Mouse (Mus musculus) embryonic facial prominence, embryonic 13.5 days (tissue): ENCODE results near the gene Cd2. TPM values are rescaled to one million over a fixed set of nuclear protein-coding genes. Genes with fewer than 3 reads are reported as not detected.

Experiments
- ATAC-seq: fragments of 200-750 bp; cut with Nextera tagmentation; 2 replicates; pipeline ENCODE4 v1.8.0; 2017; ENCODE audit warnings: low read depth; ENCODE audit not compliant: insufficient number of reproducible peaks, insufficient read depth, low FRiP score, low TSS enrichment
- H3K27ac ChIP-seq: fragments of 300-500 bp; sonication (generic); 2 replicates; pipeline ENCODE4 v1.5.1; 2015; ENCODE audit warnings: moderate library complexity, mild to moderate bottlenecking, inconsistent platforms
- H3K27me3 ChIP-seq: fragments of 300-500 bp; sonication (generic); 2 replicates; pipeline ENCODE4 v1.6.1; 2015; ENCODE audit warnings: mild to moderate bottlenecking, inconsistent platforms
- H3K36me3 ChIP-seq: fragments of 300-500 bp; sonication (generic); 2 replicates; pipeline ENCODE4 v1.6.1; 2015; ENCODE audit warnings: mild to moderate bottlenecking, inconsistent platforms
- H3K4me1 ChIP-seq: fragments of 300-500 bp; sonication (generic); 2 replicates; pipeline ENCODE4 v1.6.1; 2015; ENCODE audit warnings: inconsistent platforms
- H3K4me2 ChIP-seq: fragments of 300-500 bp; sonication (generic); 2 replicates; pipeline ENCODE4 v1.6.1; 2015; ENCODE audit warnings: moderate library complexity, mild to moderate bottlenecking, inconsistent platforms
- H3K4me3 ChIP-seq: fragments of 300-500 bp; sonication (generic); 2 replicates; pipeline ENCODE4 v1.5.1; 2015; ENCODE audit warnings: mild to moderate bottlenecking, inconsistent platforms
- H3K9ac ChIP-seq: fragments of 300-500 bp; sonication (generic); 2 replicates; pipeline ENCODE4 v1.6.1; 2015; ENCODE audit warnings: mild to moderate bottlenecking, inconsistent platforms
- H3K9me3 ChIP-seq: fragments of 300-500 bp; sonication (generic); 2 replicates; pipeline ENCODE4 v1.6.1; 2016; ENCODE audit warnings: inconsistent platforms
- WGBS: fragments of 180-500 bp; shearing (Covaris S2); methylation state at CpG from one replicate; pipeline ENCODE4 v1.1.7; 2015; ENCODE audit warnings: mixed read lengths; 5-methylcytosine and 5-hydroxymethylcytosine counted together
- polyA plus RNA-seq: library from polyadenylated mRNA; unstranded; fragments of >200 nt; fragmentation: Nextera tagmentation; extraction: Ambion mirVana; gene quantifications from 2 replicates; pipeline ENCODE4 v1.2.1, GENCODE M21; 2015

The Cd2 gene
- polyA plus RNA-seq: not detected in 2 replicates

GRCm38 (mm10) chr3:101287911-101288311 is at the start of gene Cd2:
Cd2 (minus strand) TSS chr3:101287939.
- Histone ChIP-seq H3K36me3 (no peaks in the 10 kb centered on the region), H3K4me1 (peaks cover 3% of the 10 kb centered on the region; the same call in 1 of the 2 replicates), H3K4me3 (no peak within 1 kb of the TSS), H3K4me2 (no peak within 1 kb of the TSS), H3K9ac (no peak within 1 kb of the TSS), H3K27me3 (no peaks in the 10 kb centered on the region), H3K27ac (no peak within 1 kb of the TSS), H3K9me3 (no peaks in the 10 kb centered on the region)
- 26% methylated on average over 4 of the region's 4 CpGs for WGBS
- ATAC-seq: no peak

GRCm38 (mm10) chr3:101328617-101329016 is 40.9 kb upstream of the Cd2 start:
- no peak overlapping the region for H3K4me2 ChIP-seq

GRCm38 (mm10) chr3:101327248-101327647 is 39.5 kb upstream of the Cd2 start:
- Histone ChIP-seq H3K4me1 (peaks cover 32% of the 10 kb centered on the region), H3K9me3 (peaks cover 3% of the 10 kb centered on the region; the same call in 1 of the 2 replicates), H3K27ac (peak overlapping the region; percentile 33; the same call in 1 of the 2 replicates), H3K4me2 (no peak overlapping the region), H3K4me3 (no peak overlapping the region), H3K36me3 (no peaks in the 10 kb centered on the region), H3K27me3 (no peaks in the 10 kb centered on the region), H3K9ac (no peak overlapping the region)
- WGBS: 52% methylated on average over 2 of the region's 2 CpGs
- no peak for ATAC-seq

More at GRCm38 (mm10) chr3:101328617-101329016, 40.9 kb upstream of the Cd2 start:
- ATAC-seq: no peak
- H3K27ac ChIP-seq: peak overlapping the region; percentile 49
- H3K9me3 ChIP-seq: peaks cover 3% of the 10 kb centered on the region; the same call in 1 of the 2 replicates
- H3K27me3 ChIP-seq: no peaks in the 10 kb centered on the region
- peaks cover 24% of the 10 kb centered on the region for H3K4me1 ChIP-seq
- 18% methylated on average over 7 of the region's 7 CpGs for WGBS
- no peak overlapping the region for H3K4me3 ChIP-seq
- no peaks in the 10 kb centered on the region for H3K36me3 ChIP-seq
- H3K9ac ChIP-seq: no peak overlapping the region

DNA sequence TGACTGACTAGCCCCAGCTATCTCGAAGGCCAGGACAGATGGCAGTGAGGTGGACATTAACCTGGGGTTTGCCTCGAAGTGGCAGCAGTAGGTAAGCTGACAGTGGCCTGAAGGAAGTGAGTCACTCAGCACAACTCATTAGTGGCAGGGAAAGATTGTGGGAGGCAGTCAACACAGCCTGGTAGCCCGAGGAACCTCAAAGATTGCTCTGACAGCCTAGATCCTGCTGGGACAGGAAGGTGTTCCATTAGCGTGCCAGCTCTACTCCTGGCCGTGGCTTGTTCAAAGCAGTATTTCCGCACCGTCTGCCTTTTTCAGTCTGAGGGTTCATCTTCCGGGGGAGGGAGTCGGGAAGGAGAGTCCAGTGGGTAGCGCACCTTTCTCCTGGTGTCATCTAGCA is 34.7 kb upstream of the Cd2 start:
- 0 out of 2 replicates have a peak overlapping the region, but pooled peaks have one; percentile 72 for H3K27ac ChIP-seq
- H3K4me1 ChIP-seq: peaks cover 39% of the 10 kb centered on the region
- no peaks in the 10 kb centered on the region for H3K9me3 ChIP-seq
- no peak for ATAC-seq
- H3K36me3 ChIP-seq: no peaks in the 10 kb centered on the region
- no peak overlapping the region for H3K4me3 ChIP-seq
- no peaks in the 10 kb centered on the region for H3K27me3 ChIP-seq
- no peak overlapping the region for H3K9ac ChIP-seq
- no peak overlapping the region for H3K4me2 ChIP-seq
- WGBS: 70% methylated on average over 10 of the region's 10 CpGs

- Histone ChIP-seq H3K4me1 (peaks cover 30% of the 10 kb centered on the region), H3K27ac (peak overlapping the region; percentile 72), H3K36me3 (no peaks in the 10 kb centered on the region), H3K9ac (no peak overlapping the region), H3K27me3 (no peaks in the 10 kb centered on the region), H3K4me3 (no peak overlapping the region), H3K9me3 (no peaks in the 10 kb centered on the region), H3K4me2 (no peak overlapping the region)
- ATAC-seq: no peak
- WGBS: 37% methylated on average over 7 of the region's 7 CpGs
These were observed 33.1 kb upstream of the Cd2 start for GRCm38 (mm10) chr3:101320874-101321273.

DNA sequence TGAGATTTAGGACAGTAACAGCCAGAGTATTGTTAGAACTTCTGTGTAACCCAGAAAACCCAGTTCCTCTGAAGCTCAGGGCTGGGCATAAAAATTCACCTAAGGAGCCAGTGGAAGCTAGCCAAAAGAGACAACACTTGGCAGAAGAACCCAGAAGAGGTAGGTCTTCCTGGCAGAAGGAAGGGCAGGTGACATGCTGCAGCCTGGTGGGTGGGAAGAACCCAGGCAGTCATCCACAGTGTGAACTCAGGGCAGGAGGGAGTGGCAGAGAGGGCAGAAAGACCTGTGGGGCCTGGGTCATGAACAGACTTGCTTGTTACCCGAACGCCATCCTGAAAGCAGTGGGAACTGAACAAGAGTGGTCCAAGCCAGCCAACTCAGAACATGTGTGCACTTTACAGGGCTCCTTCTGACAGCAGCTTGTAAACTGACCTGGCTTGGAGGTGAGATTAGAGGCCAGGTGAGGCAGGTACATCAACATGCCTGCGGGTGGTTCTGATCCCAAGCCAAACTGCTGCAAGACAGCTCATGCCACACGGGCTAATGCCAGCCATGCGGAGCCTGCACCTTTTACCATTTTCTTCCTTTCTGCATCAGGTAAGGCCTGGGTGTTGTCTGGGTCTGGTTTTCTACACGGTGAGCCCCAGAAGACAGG is 30.9 kb upstream of the Cd2 start:
- H3K9me3 ChIP-seq: no peaks in the 10 kb centered on the region
- no peak for ATAC-seq

GRCm38 (mm10) chr3:101318115-101318514 is 30.4 kb upstream of the Cd2 start:
- no peak overlapping the region for H3K4me2 ChIP-seq
- H3K9me3 ChIP-seq: no peaks in the 10 kb centered on the region
- H3K27me3 ChIP-seq: no peaks in the 10 kb centered on the region
- H3K27ac ChIP-seq: no peak overlapping the region
- no peak for ATAC-seq
- no peaks in the 10 kb centered on the region for H3K36me3 ChIP-seq
- H3K4me1 ChIP-seq: peaks cover 24% of the 10 kb centered on the region
- H3K9ac ChIP-seq: no peak overlapping the region
- WGBS: 71% methylated on average over 6 of the region's 6 CpGs
- no peak overlapping the region for H3K4me3 ChIP-seq

More for the DNA sequence above, 30.9 kb upstream of the Cd2 start:
- Histone ChIP-seq H3K9ac (no peak overlapping the region), H3K36me3 (no peaks in the 10 kb centered on the region), H3K4me1 (peaks cover 27% of the 10 kb centered on the region), H3K27me3 (no peaks in the 10 kb centered on the region), H3K27ac (no peak overlapping the region), H3K4me3 (no peak overlapping the region), H3K4me2 (no peak overlapping the region)
- 69% methylated on average over 6 of the region's 6 CpGs for WGBS

DNA sequence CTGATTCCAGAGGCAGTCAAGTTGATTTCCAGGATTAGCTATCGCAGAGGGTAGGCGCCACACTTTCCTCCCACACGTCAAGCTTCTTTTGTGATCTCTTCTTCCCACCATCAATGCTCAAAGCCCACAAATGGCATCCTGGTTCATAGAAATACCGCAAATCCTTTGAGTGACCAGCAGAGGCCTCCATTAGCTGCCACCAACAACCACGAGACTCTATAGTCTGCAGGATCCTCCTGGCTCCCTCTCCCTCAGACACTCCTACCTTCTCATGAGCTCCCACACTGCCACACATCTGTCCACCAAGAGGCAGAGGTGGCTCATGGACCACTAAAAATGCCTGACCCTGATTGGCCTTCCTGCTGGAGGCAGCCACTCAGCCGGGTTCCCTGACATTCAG is 27.2 kb upstream of the Cd2 start:
- no peaks in the 10 kb centered on the region for H3K9me3 ChIP-seq
- no peaks in the 10 kb centered on the region for H3K27me3 ChIP-seq
- H3K27ac ChIP-seq: no peak overlapping the region
- ATAC-seq: no peak
- H3K9ac ChIP-seq: no peak overlapping the region
- no peak overlapping the region for H3K4me3 ChIP-seq
- 72% methylated on average over 6 of the region's 6 CpGs for WGBS
- no peaks in the 10 kb centered on the region for H3K36me3 ChIP-seq
- peaks cover under 1% of the 10 kb centered on the region; the same call in 1 of the 2 replicates for H3K4me1 ChIP-seq
- H3K4me2 ChIP-seq: no peak overlapping the region

DNA sequence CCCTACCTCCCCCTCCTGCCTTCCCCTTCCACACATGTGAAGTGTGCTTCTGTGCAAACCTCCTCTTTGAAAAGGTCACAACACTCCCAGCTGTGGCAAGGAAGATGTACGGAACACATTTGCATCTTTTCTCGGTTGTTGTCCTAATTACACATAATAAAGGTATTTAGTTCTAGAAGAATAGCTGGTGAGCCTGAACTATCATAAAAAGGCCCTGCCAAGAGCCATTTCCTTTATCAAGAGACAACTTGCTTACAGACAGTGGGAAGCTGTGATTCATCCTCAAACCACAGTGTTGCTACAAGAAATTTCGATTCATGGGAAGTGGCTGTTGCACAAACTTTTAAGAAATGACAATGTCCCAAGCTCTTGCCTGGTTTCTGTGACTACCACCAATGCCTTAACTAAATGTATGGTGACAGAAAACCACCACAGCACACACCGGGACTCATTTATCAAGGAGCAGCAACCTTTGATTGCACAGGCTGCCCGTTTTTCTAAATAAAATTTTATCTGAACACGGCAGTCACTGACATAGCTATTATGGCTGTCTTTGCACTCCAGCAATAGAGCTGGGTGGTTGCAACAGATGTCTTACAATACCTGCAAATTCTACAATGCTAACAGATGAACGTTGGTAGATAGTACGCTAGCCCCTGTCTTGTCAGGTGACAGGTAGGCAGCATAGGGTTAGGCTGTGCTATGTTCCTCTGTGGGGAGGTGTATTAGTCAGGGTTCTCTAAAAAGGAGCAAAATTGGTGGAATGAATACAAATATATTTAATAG is 25.7 kb upstream of the Cd2 start:
- Histone ChIP-seq H3K9ac (no peak overlapping the region), H3K36me3 (no peaks in the 10 kb centered on the region), H3K4me2 (no peak overlapping the region), H3K9me3 (no peaks in the 10 kb centered on the region), H3K27ac (no peak overlapping the region), H3K27me3 (no peaks in the 10 kb centered on the region), H3K4me1 (peaks cover 9% of the 10 kb centered on the region), H3K4me3 (no peak overlapping the region)
- WGBS: 81% methylated on average over 8 of the region's 8 CpGs
- ATAC-seq: no peak

DNA sequence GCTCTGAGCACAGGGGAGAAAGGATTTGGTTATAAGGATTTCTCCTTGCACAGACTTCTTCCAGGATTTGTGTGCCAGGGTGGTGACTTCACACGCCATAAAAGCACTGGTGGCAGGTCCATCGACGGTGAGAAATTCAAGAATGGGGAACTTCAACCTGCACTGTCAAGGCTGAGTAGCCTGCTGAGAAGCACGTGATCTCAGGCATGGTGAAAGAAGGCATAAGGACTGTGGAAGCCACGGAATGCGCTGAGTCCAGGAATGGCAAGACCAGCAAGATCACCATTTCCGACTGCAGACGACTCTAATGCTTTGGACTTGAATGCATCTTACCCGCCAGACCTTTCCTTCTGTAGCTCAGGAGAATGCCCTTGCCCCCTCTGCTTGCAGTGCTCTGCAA is 23.2 kb upstream of the Cd2 start:
- ATAC-seq: no peak
- H3K27ac ChIP-seq: no peak overlapping the region
- peaks cover 20% of the 10 kb centered on the region for H3K4me1 ChIP-seq
- H3K9ac ChIP-seq: no peak overlapping the region
- H3K4me3 ChIP-seq: no peak overlapping the region
- no peaks in the 10 kb centered on the region for H3K9me3 ChIP-seq
- no peaks in the 10 kb centered on the region for H3K27me3 ChIP-seq
- no peaks in the 10 kb centered on the region for H3K36me3 ChIP-seq
- WGBS: 68% methylated on average over 9 of the region's 9 CpGs
- no peak overlapping the region for H3K4me2 ChIP-seq

- ATAC-seq: no peak
- WGBS: 58% methylated on average over 3 of the region's 3 CpGs
- no peaks in the 10 kb centered on the region for H3K9me3 ChIP-seq
These were observed 21.9 kb upstream of the Cd2 start for GRCm38 (mm10) chr3:101309626-101310025.

DNA sequence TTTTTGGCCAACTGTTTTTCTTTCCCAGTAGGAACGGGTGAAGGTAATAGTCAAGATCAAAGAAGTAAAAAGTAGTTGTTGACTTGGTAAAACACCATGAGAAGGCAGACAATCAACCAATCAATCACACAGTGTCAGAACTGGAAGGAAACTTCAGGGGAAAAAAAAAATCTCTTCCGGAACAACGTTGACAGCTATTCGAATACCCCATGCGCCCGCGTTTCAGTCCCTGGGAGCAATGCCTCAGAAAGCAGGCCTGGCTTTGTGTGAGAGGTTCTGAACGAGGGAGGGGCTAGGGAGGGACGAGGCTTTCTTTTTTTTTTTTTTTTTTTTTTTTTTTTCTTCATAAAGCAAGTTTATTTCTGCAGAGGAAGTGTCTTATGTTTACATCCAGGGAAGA is 18.4 kb upstream of the Cd2 start:
- no peaks in the 10 kb centered on the region for H3K27me3 ChIP-seq
- 63% methylated on average over 9 of the region's 9 CpGs for WGBS
- H3K4me3 ChIP-seq: no peak overlapping the region
- no peak for ATAC-seq
- H3K27ac ChIP-seq: no peak overlapping the region
- peaks cover 38% of the 10 kb centered on the region for H3K4me1 ChIP-seq
- no peaks in the 10 kb centered on the region for H3K9me3 ChIP-seq
- no peak overlapping the region for H3K4me2 ChIP-seq
- H3K9ac ChIP-seq: no peak overlapping the region
- H3K36me3 ChIP-seq: no peaks in the 10 kb centered on the region

More at GRCm38 (mm10) chr3:101309626-101310025, 21.9 kb upstream of the Cd2 start:
- H3K4me3 ChIP-seq: no peak overlapping the region
- H3K4me2 ChIP-seq: no peak overlapping the region
- H3K4me1 ChIP-seq: peaks cover 25% of the 10 kb centered on the region
- no peak overlapping the region for H3K9ac ChIP-seq
- no peaks in the 10 kb centered on the region for H3K36me3 ChIP-seq
- H3K27ac ChIP-seq: 0 out of 2 replicates have a peak overlapping the region, but pooled peaks have one; percentile 22
- H3K27me3 ChIP-seq: no peaks in the 10 kb centered on the region
